Comparison of ENCODE assay signal across 11 mouse cellular contexts in the genomic region with DNA sequence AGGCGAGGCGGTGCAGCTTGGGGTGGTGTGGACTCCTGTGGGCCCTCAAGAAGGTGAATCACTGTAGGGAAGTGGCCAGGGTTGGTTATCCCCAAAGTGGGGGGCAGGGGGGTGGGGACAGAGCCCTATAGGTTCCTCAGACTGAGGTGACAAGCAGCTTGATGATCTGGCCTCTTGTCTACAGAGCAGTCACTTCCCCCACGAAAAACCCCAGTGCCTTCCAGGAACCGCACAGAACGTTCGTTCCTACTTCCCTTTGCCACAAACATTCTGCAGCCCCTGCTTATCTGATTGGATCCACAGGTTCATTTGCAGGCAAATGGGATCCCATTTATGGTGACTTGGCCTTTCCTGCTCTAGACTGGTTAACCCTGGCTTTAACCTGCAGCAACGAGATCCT.
A peak's percentile ranks its signal among the peaks of the same experiment; 100 is the strongest.
DNase-seq lines count a peak whose midpoint lies in the region; ATAC-seq and TF ChIP-seq lines count a peak whose summit lies in the region.
"Had no signal": no experiment of that assay in that cellular context is flagged by ENCODE, and none has a peak within 500 bp of the region (broad histone marks: within the 10 kb centered on the region; RNA-seq: fewer than 3 reads in every experiment).

No protein-coding gene starts in this region.

- no peak for ATAC-seq in lung, embryonic 15.5 days (ENCODE audit: borderline replicate concordance, extremely low read depth, low FRiP score, low TSS enrichment)
- no peak for ATAC-seq in kidney, embryonic 16.5 days (ENCODE audit: low FRiP score, low TSS enrichment)
- ATAC-seq: hindbrain, postnatal 0 days had no signal

- H3K4me3 ChIP-seq in lung, embryonic 15.5 days, result no peak overlapping the region
- H3K4me3 ChIP-seq in lung, adult 2 months (replicated peaks; ENCODE audit: extremely low read depth, low read depth, low read length), result no peak overlapping the region
- H3K4me3 ChIP-seq in kidney, embryonic 16.5 days (ENCODE audit: low read length), result no peak overlapping the region
- H3K4me3 ChIP-seq in small intestine, adult 2 months (ENCODE audit: low read depth, low read length), result no peak overlapping the region
- H3K4me3 ChIP-seq: limb, embryonic 12.5 days had no signal

- no peak for TF ChIP-seq CTCF in lung, adult 2 months (IDR thresholded peaks at IDR 0.05; ENCODE audit: insufficient read depth, low read length)
- no peak for TF ChIP-seq CTCF in small intestine, adult 2 months (IDR thresholded peaks at IDR 0.05; ENCODE audit: extremely low read depth, insufficient read length, insufficient replicate concordance, low read depth, low read length)

- peaks cover 17% of the 10 kb centered on the region for H3K4me1 ChIP-seq in lung, embryonic 15.5 days
- H3K4me1 ChIP-seq in lung, adult 2 months (ENCODE audit: control insufficient read depth, insufficient read depth, low read length), result peaks cover 28% of the 10 kb centered on the region
- H3K4me1 ChIP-seq in kidney, embryonic 16.5 days (ENCODE audit: insufficient read depth, low read length), result peaks cover 19% of the 10 kb centered on the region
- H3K4me1 ChIP-seq in small intestine, adult 2 months (ENCODE audit: control insufficient read depth, insufficient read depth, insufficient read length, low read length), result peaks cover 36% of the 10 kb centered on the region

- 62% methylated on average over 7 of the region's 7 CpGs for WGBS in lung, embryonic 15.5 days
- 63% methylated on average over 7 of the region's 7 CpGs for WGBS in lung, adult 2 months
- WGBS in kidney, embryonic 16.5 days, result 57% methylated on average over 7 of the region's 7 CpGs
- 72% methylated on average over 7 of the region's 7 CpGs for WGBS in small intestine, adult 2 months

- peak overlapping the region; percentile 79 for H3K27ac ChIP-seq in lung, embryonic 15.5 days
- peak overlapping the region; percentile 47; the same call in 1 of the 2 replicates for H3K27ac ChIP-seq in kidney, embryonic 16.5 days (ENCODE audit: low read length)
- H3K27ac ChIP-seq in small intestine, adult 2 months (ENCODE audit: insufficient read depth, low read depth, low read length), result peak overlapping the region; percentile 37; the same call in 1 of the 2 replicates
- H3K27ac ChIP-seq: limb, embryonic 12.5 days had no signal

- TF ChIP-seq POLR2A in lung, adult 2 months (IDR thresholded peaks at IDR 0.05; ENCODE audit: borderline replicate concordance, extremely low read depth, low read depth, low read length), result no peak
- TF ChIP-seq POLR2A in small intestine, adult 2 months (IDR thresholded peaks at IDR 0.05; ENCODE audit: low read depth, low read length), result no peak

- no peak overlapping the region for H3K4me2 ChIP-seq in lung, embryonic 15.5 days
- H3K4me2 ChIP-seq in kidney, embryonic 16.5 days (replicated peaks; ENCODE audit: low read depth, low read length), result no peak overlapping the region
- H3K4me2 ChIP-seq: limb, embryonic 12.5 days had no signal

- intact Hi-C loops in heart, postnatal 25 days (cut with DNase I), result loop anchor here (5.0 kb wide), 1 partner anchor 222 kb away; no protein-coding TSS in a partner anchor

- no peaks in the 10 kb centered on the region for H3K9me3 ChIP-seq in lung, embryonic 15.5 days
- no peaks in the 10 kb centered on the region for H3K9me3 ChIP-seq in kidney, embryonic 16.5 days (ENCODE audit: low read length)
- H3K9me3 ChIP-seq: limb, embryonic 12.5 days had no signal

- no peaks in the 10 kb centered on the region for H3K27me3 ChIP-seq in lung, embryonic 15.5 days
- no peaks in the 10 kb centered on the region for H3K27me3 ChIP-seq in kidney, embryonic 16.5 days (ENCODE audit: insufficient read depth, low read length)
- no peaks in the 10 kb centered on the region for H3K27me3 ChIP-seq in small intestine, adult 2 months (ENCODE audit: control insufficient read depth, insufficient read depth, low read length)
- H3K27me3 ChIP-seq: limb, embryonic 12.5 days had no signal

- H3K9ac ChIP-seq in lung, embryonic 15.5 days, result no peak overlapping the region
- H3K9ac ChIP-seq in kidney, embryonic 16.5 days (replicated peaks; ENCODE audit: low read length), result no peak overlapping the region
- H3K9ac ChIP-seq: limb, embryonic 12.5 days had no signal

- DNase-seq in heart, adult 11 months, result peak; percentile 94
- no peak for DNase-seq in heart, postnatal 25 days (ENCODE audit: low spot score)
- DNase-seq in lung, adult 2 months, result no peak
- no peak for DNase-seq in retina, postnatal 1 day
- no peak for DNase-seq in thymus, postnatal 14 days
- DNase-seq: adrenal gland, postnatal 10 days had no signal

- no peaks in the 10 kb centered on the region for H3K36me3 ChIP-seq in lung, embryonic 15.5 days
- no peaks in the 10 kb centered on the region for H3K36me3 ChIP-seq in kidney, embryonic 16.5 days (ENCODE audit: insufficient read depth, low read length)
- no peaks in the 10 kb centered on the region for H3K36me3 ChIP-seq in small intestine, adult 2 months (ENCODE audit: control insufficient read depth, insufficient read depth, low read length)
- H3K36me3 ChIP-seq: limb, embryonic 12.5 days had no signal
